Mouse (Mus musculus): Measurements from ENCODE around the gene Efcab1. TPM values are rescaled to one million over a fixed set of nuclear protein-coding genes. Genes with fewer than 3 reads are reported as not detected.
A peak's percentile ranks its signal among the peaks of the same experiment; 100 is the strongest.
"Not testable (repeated sequence)": the region's sequence is repeated elsewhere in the genome, so short reads cannot be mapped to it uniquely, and the experiment has no call there.

The Efcab1 gene
- polyA plus RNA-seq (2012; rRNA removed) = 1.9 and 2.3 TPM in 2 replicates

DNA sequence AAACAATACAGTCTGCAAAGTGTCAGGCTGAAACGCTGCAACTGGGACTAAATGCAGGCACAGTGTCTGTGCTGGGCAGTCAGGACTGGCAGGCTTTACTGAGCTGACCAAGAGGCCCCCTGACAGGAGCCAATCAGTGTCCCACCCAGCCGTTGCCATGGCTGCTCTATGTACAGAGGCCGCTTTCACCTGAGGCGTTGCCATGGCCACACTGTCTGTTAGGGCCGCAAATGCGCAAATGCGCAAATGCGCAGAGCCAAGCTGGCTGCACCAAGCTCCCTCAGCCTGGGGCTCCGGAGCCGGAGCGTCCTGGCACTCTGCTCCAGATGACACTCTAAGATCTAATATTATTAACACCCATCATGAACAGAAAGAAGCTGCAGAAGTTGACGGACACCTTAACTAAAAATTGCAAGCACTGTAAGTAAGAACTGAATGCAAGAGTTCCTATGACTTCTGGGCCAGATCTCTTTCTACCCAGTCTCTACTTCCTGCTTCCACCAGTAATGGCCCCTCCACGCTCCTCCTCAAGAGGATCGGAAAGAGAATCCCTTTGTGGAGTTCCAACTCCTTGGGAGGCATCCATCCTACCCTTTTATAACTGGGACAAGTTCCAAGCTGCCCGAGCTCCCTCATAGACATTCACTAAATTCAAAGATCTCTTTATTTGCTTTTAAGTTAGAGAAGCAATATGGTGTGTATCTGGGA, at the start of gene Efcab1:
Efcab1 (plus strand) TSS at position 214 of the 708 bp plus-strand sequence.
- WGBS = 1% methylated on average over 15 of the region's 15 CpGs
- TF ChIP-seq CTCF (IDR thresholded peaks at IDR 0.05; ENCODE audit: borderline replicate concordance, insufficient read depth, low read depth, low read length) (no peak), POLR2A (IDR thresholded peaks at IDR 0.05; ENCODE audit: borderline replicate concordance, insufficient read depth, low read length) (no peak)
- Histone ChIP-seq H3K4me1 (ENCODE audit: control insufficient read depth, insufficient read depth, low read length) (peaks cover 3% of the 10 kb centered on the region; the same call in 1 of the 2 replicates), H3K27me3 (ENCODE audit: control insufficient read depth, insufficient read depth, low read length) (no peaks in the 10 kb centered on the region), H3K4me3 (replicated peaks; ENCODE audit: insufficient read depth, low read depth, low read length) (no peak within 1 kb of the TSS), H3K27ac (ENCODE audit: insufficient read depth, low read length) (no peak within 1 kb of the TSS)
- DNase-seq = no peak

DNA sequence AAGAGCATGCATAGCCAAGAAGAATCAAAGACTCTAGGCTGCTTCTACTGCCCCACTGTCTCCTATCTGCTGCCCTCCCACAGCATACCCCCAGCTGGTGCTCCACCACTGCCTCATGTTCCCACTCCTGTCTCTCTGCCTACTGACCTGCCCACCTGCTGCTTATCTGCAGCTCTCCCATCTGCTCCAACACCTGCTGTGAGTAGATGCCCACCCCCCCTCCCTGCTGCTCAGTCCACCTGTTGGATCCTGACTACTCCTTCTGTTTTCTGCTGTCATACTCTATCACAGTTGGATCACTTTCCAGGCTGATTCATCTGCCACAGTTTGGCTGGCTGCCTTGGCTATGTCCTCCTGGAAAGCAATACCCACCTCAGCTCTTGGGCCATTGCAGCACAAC, 47.0 kb upstream of the Efcab1 start:
- Histone ChIP-seq H3K4me1 (ENCODE audit: control insufficient read depth, insufficient read depth, low read length) (peaks cover 5% of the 10 kb centered on the region), H3K4me3 (replicated peaks; ENCODE audit: insufficient read depth, low read depth, low read length) (no peak overlapping the region), H3K27me3 (ENCODE audit: control insufficient read depth, insufficient read depth, low read length) (no peaks in the 10 kb centered on the region), H3K27ac (ENCODE audit: insufficient read depth, low read length) (no peak overlapping the region)
- peak; percentile 20 to 57 for DNase-seq
- TF ChIP-seq CTCF (IDR thresholded peaks at IDR 0.05; ENCODE audit: borderline replicate concordance, insufficient read depth, low read depth, low read length) (no peak), POLR2A (IDR thresholded peaks at IDR 0.05; ENCODE audit: borderline replicate concordance, insufficient read depth, low read length) (no peak)

GRCm38 (mm10) chr16:14884916-14885315, 21.5 kb upstream of the Efcab1 start:
- 84% methylated on average over 2 of the region's 2 CpGs for WGBS
- no peak for DNase-seq
- H3K27me3 ChIP-seq (ENCODE audit: control insufficient read depth, insufficient read depth, low read length) = no peaks in the 10 kb centered on the region
- H3K4me3 ChIP-seq (replicated peaks; ENCODE audit: insufficient read depth, low read depth, low read length) = no peak overlapping the region
- TF ChIP-seq POLR2A (IDR thresholded peaks at IDR 0.05; ENCODE audit: borderline replicate concordance, insufficient read depth, low read length) (no peak), CTCF (IDR thresholded peaks at IDR 0.05; ENCODE audit: borderline replicate concordance, insufficient read depth, low read depth, low read length) (no peak)
- H3K27ac ChIP-seq (ENCODE audit: insufficient read depth, low read length) = no peak overlapping the region
- no peaks in the 10 kb centered on the region for H3K4me1 ChIP-seq (ENCODE audit: control insufficient read depth, insufficient read depth, low read length)

DNA sequence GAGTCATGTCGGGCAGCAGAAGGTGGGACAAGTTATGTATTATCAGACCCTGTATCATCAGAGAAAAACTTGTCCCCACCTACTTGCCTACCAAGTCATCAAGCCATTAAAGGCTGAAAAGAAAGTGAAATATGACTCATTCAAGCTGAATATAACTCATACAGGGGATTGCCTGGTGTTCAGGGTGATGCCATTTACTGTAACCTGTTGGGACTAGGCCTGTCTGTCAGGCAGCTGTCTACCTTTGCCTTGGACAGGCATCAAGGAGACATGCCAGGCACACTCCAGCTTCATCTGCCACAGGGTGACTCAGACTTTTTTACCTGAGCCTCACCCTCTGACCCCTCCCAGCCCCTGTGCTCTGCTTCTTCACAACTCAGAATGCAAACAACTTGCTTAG, 21.0 kb upstream of the Efcab1 start:
- WGBS = 76% methylated on average over 1 of the region's 1 CpGs
- no peak for TF ChIP-seq CTCF (IDR thresholded peaks at IDR 0.05; ENCODE audit: borderline replicate concordance, insufficient read depth, low read depth, low read length)
- TF ChIP-seq POLR2A (IDR thresholded peaks at IDR 0.05; ENCODE audit: borderline replicate concordance, insufficient read depth, low read length) = no peak
- no peak for DNase-seq

DNA sequence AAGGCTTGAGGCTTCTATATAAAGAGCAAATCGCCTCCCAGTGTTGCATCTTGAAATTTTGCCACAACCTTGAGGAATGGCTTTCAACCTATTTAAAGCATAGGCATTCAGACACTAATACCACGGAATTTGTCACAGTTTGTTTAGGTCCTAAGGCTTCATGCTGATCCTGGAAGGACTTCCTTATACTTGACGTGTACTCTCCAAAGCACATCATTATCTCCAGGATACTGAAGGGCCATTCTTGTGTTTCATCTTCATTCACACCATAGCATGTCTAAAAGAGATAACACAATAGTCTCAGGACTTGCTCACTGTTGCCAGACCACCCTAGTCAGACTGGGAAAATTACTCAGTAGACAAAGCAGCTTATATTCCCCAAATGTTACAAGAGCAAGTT, 13.9 kb upstream of the Efcab1 start:
- H3K4me1 ChIP-seq (ENCODE audit: control insufficient read depth, insufficient read depth, low read length) = no peaks in the 10 kb centered on the region
- no peaks in the 10 kb centered on the region for H3K27me3 ChIP-seq (ENCODE audit: control insufficient read depth, insufficient read depth, low read length)
- TF ChIP-seq POLR2A (IDR thresholded peaks at IDR 0.05; ENCODE audit: borderline replicate concordance, insufficient read depth, low read length) (no peak), CTCF (IDR thresholded peaks at IDR 0.05; ENCODE audit: borderline replicate concordance, insufficient read depth, low read depth, low read length) (no peak)
- H3K27ac ChIP-seq (ENCODE audit: insufficient read depth, low read length) = no peak overlapping the region
- DNase-seq = no peak
- WGBS = 29% methylated on average over 3 of the region's 3 CpGs
- H3K4me3 ChIP-seq (replicated peaks; ENCODE audit: insufficient read depth, low read depth, low read length) = no peak overlapping the region

More for the DNA sequence above, 21.0 kb upstream of the Efcab1 start:
- H3K4me1 ChIP-seq (ENCODE audit: control insufficient read depth, insufficient read depth, low read length) = no peaks in the 10 kb centered on the region
- H3K27ac ChIP-seq (ENCODE audit: insufficient read depth, low read length) = no peak overlapping the region
- H3K4me3 ChIP-seq (replicated peaks; ENCODE audit: insufficient read depth, low read depth, low read length) = no peak overlapping the region
- H3K27me3 ChIP-seq (ENCODE audit: control insufficient read depth, insufficient read depth, low read length) = no peaks in the 10 kb centered on the region

DNA sequence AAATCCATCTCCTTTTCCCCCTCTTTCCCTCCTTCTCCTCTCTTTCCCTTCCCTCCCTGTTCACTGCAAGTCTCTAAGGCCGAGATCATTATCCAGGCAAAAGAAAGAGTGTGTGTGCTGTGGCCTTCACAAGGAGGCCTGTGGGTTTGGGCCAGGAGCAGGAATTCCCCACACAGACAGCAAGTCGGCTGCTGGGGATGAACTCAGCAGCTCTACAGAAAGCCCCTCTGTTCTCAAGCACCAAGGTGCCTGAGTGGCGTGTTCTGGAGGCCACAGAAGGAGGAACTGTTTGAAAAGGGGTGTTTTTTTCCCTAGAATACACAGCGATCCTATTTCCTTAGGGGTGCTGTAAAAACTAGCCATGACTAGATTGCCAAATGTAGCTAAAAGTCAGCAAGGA, 12.5 kb upstream of the Efcab1 start:
- 69% methylated on average over 4 of the region's 4 CpGs for WGBS
- Histone ChIP-seq H3K4me1 (ENCODE audit: control insufficient read depth, insufficient read depth, low read length) (no peaks in the 10 kb centered on the region), H3K4me3 (replicated peaks; ENCODE audit: insufficient read depth, low read depth, low read length) (no peak overlapping the region), H3K27me3 (ENCODE audit: control insufficient read depth, insufficient read depth, low read length) (no peaks in the 10 kb centered on the region), H3K27ac (ENCODE audit: insufficient read depth, low read length) (no peak overlapping the region)
- TF ChIP-seq CTCF (IDR thresholded peaks at IDR 0.05; ENCODE audit: borderline replicate concordance, insufficient read depth, low read depth, low read length) (no peak), POLR2A (IDR thresholded peaks at IDR 0.05; ENCODE audit: borderline replicate concordance, insufficient read depth, low read length) (no peak)
- no peak for DNase-seq

DNA sequence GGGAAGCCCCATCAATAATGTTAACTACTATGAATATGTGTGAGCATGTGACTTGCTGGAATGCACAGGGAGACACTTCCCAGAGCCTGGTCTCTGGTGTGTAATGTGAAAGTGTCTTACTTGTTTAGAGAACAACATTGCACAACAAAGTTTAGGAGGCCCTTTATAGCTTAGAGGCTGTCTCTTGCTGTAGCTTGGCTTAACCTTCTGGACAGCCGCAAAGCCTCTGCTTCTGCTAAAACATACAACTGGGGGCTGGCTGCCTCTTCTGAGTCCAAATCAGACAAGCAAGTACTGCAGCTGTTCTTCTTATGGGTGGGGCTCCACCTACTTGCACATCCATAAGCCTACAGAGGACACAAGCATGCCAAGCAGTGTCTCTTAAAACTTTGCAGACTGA, 11.7 kb upstream of the Efcab1 start:
- no peak overlapping the region for H3K4me3 ChIP-seq (replicated peaks; ENCODE audit: insufficient read depth, low read depth, low read length)
- TF ChIP-seq POLR2A (IDR thresholded peaks at IDR 0.05; ENCODE audit: borderline replicate concordance, insufficient read depth, low read length) (no peak), CTCF (IDR thresholded peaks at IDR 0.05; ENCODE audit: borderline replicate concordance, insufficient read depth, low read depth, low read length) (no peak)
- H3K4me1 ChIP-seq (ENCODE audit: control insufficient read depth, insufficient read depth, low read length) = no peaks in the 10 kb centered on the region
- DNase-seq = no peak
- no peak overlapping the region for H3K27ac ChIP-seq (ENCODE audit: insufficient read depth, low read length)
- 88% methylated on average over 1 of the region's 1 CpGs for WGBS
- H3K27me3 ChIP-seq (ENCODE audit: control insufficient read depth, insufficient read depth, low read length) = no peaks in the 10 kb centered on the region

- 85% methylated on average over 2 of the region's 2 CpGs for WGBS
- no peak for DNase-seq
- TF ChIP-seq CTCF (IDR thresholded peaks at IDR 0.05; ENCODE audit: borderline replicate concordance, insufficient read depth, low read depth, low read length) (no peak), POLR2A (IDR thresholded peaks at IDR 0.05; ENCODE audit: borderline replicate concordance, insufficient read depth, low read length) (no peak)
Measured at GRCm38 (mm10) chr16:14895543-14895942, 10.9 kb upstream of the Efcab1 start.

GRCm38 (mm10) chr16:14930711-14931110, 24.3 kb downstream of the Efcab1 start:
- not testable (repeated sequence) for H3K27ac ChIP-seq (ENCODE audit: insufficient read depth, low read length); DNase-seq; H3K27me3 ChIP-seq (ENCODE audit: control insufficient read depth, insufficient read depth, low read length); H3K4me1 ChIP-seq (ENCODE audit: control insufficient read depth, insufficient read depth, low read length); H3K4me3 ChIP-seq (replicated peaks; ENCODE audit: insufficient read depth, low read depth, low read length)
- 55% methylated on average over 3 of the region's 3 CpGs for whole genome bisulfite sequencing

More at GRCm38 (mm10) chr16:14895543-14895942, 10.9 kb upstream of the Efcab1 start:
- no peaks in the 10 kb centered on the region for H3K4me1 ChIP-seq (ENCODE audit: control insufficient read depth, insufficient read depth, low read length)
- no peak overlapping the region for H3K4me3 ChIP-seq (replicated peaks; ENCODE audit: insufficient read depth, low read depth, low read length)
- H3K27me3 ChIP-seq (ENCODE audit: control insufficient read depth, insufficient read depth, low read length) = no peaks in the 10 kb centered on the region
- H3K27ac ChIP-seq (ENCODE audit: insufficient read depth, low read length) = no peak overlapping the region

- DNase-seq; H3K27me3 ChIP-seq (ENCODE audit: control insufficient read depth, insufficient read depth, low read length); H3K4me1 ChIP-seq (ENCODE audit: control insufficient read depth, insufficient read depth, low read length); H3K4me3 ChIP-seq (replicated peaks; ENCODE audit: insufficient read depth, low read depth, low read length); H3K27ac ChIP-seq (ENCODE audit: insufficient read depth, low read length): not testable (repeated sequence)
- WGBS = 40% methylated on average over 7 of the region's 7 CpGs
Measured at GRCm38 (mm10) chr16:14936478-14937166, 30.2 kb downstream of the Efcab1 start.
